24 mouse cellular contexts compared by ENCODE assay signal in the genomic region with DNA sequence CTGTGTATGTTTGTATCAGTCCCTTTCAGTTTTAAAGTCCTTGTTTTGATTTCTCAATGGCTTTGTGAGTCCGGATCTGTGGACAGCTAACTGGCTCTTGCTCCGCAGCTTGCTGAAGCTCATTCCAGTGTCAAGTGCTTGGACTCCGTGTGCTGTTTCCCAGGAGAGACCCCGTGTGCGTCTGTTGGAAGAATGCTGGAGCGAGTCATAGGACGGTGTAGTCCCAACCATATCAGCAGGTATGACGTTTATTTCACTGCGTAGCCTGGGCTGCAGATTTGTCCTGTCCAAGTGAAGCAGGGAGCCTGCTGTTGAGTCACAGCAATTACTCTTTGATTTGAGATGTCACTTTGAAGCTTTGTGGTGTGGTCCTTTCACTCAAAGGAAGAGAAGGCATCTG.
"Had no signal": no experiment of that assay in that cellular context is flagged by ENCODE, and none has a peak within 500 bp of the region (broad histone marks: within the 10 kb centered on the region; RNA-seq: fewer than 3 reads in every experiment).

No protein-coding gene starts in this region.

- ATAC-seq: liver, embryonic 12.5 days; midbrain, embryonic 13.5 days; midbrain, embryonic 16.5 days had no signal

- H3K27ac ChIP-seq: limb, embryonic 10.5 days; limb, embryonic 13.5 days; liver, embryonic 12.5 days; liver, embryonic 15.5 days; lung, embryonic 15.5 days; midbrain, embryonic 10.5 days; midbrain, embryonic 13.5 days; neural tube, embryonic 13.5 days; stomach, postnatal 0 days had no signal

- H3K4me3 ChIP-seq: limb, embryonic 10.5 days; limb, embryonic 13.5 days; liver, embryonic 12.5 days; liver, embryonic 15.5 days; lung, embryonic 15.5 days; megakaryocyte, embryonic 14.5 days; midbrain, embryonic 10.5 days; midbrain, embryonic 13.5 days; myocyte; neural tube, embryonic 13.5 days had no signal

- H3K4me1 ChIP-seq: limb, embryonic 10.5 days; limb, embryonic 13.5 days; liver, embryonic 12.5 days; liver, embryonic 15.5 days; lung, embryonic 15.5 days; midbrain, embryonic 10.5 days; midbrain, embryonic 13.5 days; neural tube, embryonic 13.5 days had no signal

- H3K36me3 ChIP-seq: lung, embryonic 15.5 days had no signal

- H3K9me3 ChIP-seq: limb, embryonic 10.5 days; liver, embryonic 12.5 days; liver, embryonic 15.5 days; lung, embryonic 15.5 days; megakaryocyte, embryonic 14.5 days; midbrain, embryonic 10.5 days; midbrain, embryonic 13.5 days; neural tube, embryonic 13.5 days had no signal

- H3K27me3 ChIP-seq: limb, embryonic 13.5 days; liver, embryonic 12.5 days; liver, embryonic 15.5 days; lung, embryonic 15.5 days; megakaryocyte, embryonic 14.5 days; midbrain, embryonic 13.5 days; neural tube, embryonic 13.5 days had no signal

- DNase-seq: kidney, postnatal 10 days; kidney, postnatal 36 days; layer of hippocampus, postnatal 36 days; liver; lung, adult 18-20 months; lung, postnatal 10 days; lung, postnatal 36 days; right cerebral cortex, postnatal 14 days; right cerebral cortex, postnatal 4 days; thymus, adult 2 months; thymus, postnatal 14 days; thymus, postnatal 4 days had no signal

- H3K9ac ChIP-seq: limb, embryonic 13.5 days; liver, embryonic 12.5 days; liver, embryonic 15.5 days; lung, embryonic 15.5 days; midbrain, embryonic 13.5 days; neural tube, embryonic 13.5 days had no signal

- H3K4me2 ChIP-seq: limb, embryonic 13.5 days; liver, embryonic 12.5 days; liver, embryonic 15.5 days; lung, embryonic 15.5 days; midbrain, embryonic 13.5 days; neural tube, embryonic 13.5 days had no signal
